Mouse (Mus musculus) spleen, postnatal 36 days (tissue): ENCODE measurements around the gene Fam57a.

ENCODE experiments used
- DNase-seq, 2 experiments: peaks; one replicate each; pipeline ENCODE4 v3.0.0; 2022; ENCODE audit warnings: low spot score in 2 of 2, mixed read lengths in 1 of 2

Gene Fam57a

DNA sequence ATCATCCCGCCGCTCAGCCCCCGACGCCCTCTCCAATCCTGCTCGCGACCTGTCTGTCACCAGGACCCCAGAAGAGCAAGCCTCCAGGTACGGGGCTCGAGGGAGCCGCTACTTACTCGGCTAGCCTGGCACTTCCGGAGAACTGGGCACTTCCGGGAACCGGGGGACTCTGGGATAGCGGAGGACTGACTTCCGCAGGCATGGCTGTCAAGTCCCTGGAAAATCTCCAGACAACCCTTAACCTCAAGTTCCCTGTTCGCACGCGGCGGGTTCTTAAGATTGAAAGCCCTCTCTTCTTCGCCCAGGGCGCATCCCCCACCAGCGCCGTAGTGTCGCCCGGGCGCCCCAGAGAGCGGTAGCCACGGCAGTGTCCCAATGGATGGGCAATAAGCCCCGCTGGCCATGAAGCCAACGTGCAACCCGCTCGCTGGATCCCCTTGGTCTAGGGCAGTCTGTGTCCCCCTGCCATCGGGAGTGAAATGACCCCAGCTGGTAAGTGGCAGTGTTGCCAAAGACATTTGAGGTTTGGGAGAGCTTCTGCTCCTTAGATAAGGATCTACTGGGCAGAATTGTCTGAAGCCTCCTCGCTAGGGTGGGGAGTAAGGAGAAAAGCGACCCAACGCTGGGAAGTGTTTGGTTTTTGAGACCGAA is at the start of gene Fam57a, which contains the start of gene Vps53:
Gene Fam57a, plus strand, starts transcription at position 177 of the 651 bp plus-strand sequence.
Gene Vps53, minus strand, starts transcription at position 153 of the 651 bp plus-strand sequence.
- peak; percentile 81 to 83 for DNase-seq

DNA sequence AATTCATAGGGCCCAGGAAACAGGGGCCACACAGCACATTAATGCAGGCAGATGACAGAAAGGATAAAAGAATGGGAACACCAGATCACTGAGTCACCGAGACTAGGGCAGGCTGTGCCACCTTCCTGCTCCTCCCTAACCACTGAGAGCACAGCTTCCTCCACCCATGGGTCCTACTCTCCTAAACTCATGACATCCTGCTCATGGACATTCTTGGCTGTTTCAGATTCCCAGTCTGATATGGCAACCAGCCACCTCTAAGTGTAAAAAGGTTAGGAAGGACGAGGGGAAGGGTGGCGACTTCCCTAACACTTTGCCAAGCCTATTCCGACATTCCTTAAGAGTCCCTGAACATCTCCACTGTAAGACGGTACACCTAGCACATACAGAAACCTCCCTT is 48.6 kb upstream of the Fam57a start:
- DNase-seq, result no peak

DNA sequence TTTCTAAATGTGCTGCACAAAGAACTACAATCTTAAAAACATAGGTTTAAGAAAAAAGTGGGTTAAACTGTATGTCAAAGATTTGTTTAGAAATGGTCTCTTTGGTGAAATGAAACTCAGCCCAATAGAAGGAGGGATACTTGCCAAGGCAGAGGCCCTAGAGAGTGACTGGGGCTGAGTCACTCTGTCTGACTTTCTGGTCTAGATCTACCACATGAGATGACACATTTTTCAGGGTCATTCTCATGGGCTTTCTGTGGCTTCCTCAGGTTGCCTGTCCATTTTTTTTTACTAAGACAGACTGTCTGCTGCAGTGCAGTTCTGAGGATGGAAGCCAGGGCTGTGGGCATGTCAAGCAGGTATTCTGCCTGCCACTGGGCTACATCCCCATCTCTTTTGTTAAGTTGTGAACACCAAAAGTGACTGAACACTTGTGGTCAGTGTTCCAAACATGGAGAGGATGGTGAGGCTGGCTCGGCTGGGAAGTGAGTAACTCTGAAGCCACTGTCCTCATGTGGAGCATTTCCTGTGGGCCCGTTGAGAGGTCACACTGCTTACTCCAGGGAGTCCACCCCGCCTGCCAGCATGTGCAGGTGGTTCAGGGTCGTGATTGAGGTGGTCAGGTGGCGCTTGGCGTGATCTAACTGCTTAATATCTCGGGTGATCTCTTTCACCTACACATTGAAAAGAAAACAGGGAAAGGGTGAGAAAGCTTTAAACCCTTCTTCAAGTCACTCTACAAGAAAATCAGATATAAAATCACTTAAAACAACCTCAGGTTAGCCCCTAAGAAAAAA is 43.6 kb upstream of the Fam57a start:
- DNase-seq, result no peak

- DNase-seq, result no peak
Observed at GRCm38 (mm10) chr11:76137996-76138395, 41.5 kb upstream of the Fam57a start.

DNA sequence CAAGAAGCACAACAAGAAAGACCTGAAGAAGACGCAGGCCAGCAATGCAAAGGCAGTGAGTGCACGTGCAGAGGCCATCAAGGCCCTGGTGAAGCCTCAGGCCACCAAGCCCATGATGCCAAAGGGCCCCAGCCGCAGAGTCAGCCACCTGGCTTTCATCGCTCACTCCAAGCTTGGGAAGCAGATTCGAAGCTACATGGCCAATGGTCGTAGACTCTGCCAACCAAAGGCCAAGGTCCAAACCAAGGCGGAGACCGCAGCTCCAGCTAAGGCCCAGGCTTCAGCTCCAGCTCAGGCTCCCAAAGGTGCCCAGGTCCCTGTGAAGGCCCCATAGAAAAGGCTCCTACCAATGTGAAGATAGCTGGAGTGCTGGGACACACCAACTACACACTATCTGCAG is 35.1 kb upstream of the Fam57a start:
- no peak for DNase-seq

GRCm38 (mm10) chr11:76145169-76145568 is 34.3 kb upstream of the Fam57a start:
- no peak for DNase-seq

DNA sequence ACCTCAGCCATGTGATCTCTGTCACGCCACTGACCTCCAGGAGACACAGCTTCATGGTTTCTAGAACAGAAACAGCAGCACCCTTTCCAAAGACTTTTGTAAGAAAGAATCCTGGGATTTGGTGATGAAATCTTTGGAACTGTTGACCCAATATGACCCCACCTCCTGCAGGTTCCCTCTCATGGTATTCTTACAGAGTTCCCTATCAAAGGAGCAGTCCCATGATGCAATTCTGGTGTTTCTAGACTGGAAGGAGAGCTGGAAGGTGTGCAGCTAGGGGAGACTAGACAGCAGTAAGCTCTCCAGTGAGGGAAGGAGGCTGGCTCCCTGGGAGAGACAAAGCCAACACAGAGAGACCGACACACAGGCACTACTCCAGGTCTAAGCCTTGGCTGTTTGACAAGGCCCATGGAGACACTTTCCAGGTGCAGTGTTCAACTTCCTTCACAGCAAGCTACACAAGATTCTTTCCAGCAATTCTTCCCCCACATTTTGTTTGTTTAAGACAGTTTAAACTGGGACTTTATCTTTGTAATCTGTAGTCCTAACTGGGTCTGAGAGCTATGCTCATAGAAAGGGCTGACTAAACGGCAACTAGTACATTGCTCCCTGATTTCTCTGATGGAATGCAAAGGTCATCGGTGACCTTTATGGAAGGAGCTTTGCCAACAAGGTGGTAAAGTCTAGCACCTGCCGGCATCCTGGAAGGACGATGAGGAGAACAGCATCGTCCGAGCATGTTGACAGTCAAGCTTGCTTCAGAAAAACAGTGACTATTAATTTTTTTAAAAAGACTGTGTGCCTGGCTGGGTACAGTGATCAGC is 33.1 kb upstream of the Fam57a start:
- DNase-seq, result no peak

DNA sequence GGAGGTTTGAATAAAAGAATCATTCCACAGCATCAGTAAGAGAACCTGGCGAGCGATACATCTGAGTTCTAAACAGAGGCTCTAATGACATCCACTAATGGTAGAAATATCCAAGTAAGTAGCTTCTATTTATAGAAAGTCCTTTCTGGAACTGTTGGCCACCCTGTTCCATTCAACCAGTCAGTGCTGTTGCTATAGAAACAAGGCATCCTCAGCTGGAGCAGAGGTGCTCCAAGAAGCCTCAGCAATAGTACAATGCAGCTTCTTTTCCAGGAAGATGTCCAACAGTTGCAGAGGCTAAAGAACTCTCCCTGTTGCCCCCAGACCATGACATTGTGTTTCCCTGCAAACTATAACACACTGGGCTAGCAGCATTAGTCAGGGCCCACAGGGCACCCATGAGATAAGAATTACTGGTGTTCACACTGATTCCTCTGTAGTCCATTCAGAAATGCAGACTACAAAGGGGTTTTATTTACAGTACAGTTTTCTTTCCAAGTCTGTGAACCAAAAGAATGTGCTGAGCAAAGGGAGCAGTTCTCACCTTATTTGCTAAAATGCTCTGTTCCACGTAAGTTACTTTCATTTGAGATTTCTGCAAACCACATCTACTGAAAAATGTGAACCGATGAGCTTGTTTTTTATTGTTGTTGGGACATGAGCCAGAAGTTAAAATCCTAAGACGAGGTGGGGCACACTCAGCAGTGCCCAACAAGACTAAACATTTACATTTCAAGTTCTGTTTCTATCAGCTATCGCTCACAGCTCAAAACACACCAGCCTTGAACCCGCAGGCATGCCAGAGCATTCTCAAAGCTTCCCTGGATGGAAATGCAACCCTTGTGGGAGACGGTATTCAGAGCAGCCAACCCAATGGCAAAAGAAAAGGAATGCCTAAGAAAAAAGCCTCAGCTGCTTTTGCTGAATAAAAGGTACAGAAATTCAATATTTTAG is 31.1 kb upstream of the Fam57a start:
- no peak for DNase-seq

GRCm38 (mm10) chr11:76150980-76151379 is 28.5 kb upstream of the Fam57a start:
- DNase-seq, result no peak

GRCm38 (mm10) chr11:76153236-76153951 is 26.1 kb upstream of the Fam57a start:
- DNase-seq, result no peak

- DNase-seq, result no peak
Observed at GRCm38 (mm10) chr11:76154200-76154599, 25.3 kb upstream of the Fam57a start.

GRCm38 (mm10) chr11:76154861-76155260 is 24.6 kb upstream of the Fam57a start:
- no peak for DNase-seq

DNA sequence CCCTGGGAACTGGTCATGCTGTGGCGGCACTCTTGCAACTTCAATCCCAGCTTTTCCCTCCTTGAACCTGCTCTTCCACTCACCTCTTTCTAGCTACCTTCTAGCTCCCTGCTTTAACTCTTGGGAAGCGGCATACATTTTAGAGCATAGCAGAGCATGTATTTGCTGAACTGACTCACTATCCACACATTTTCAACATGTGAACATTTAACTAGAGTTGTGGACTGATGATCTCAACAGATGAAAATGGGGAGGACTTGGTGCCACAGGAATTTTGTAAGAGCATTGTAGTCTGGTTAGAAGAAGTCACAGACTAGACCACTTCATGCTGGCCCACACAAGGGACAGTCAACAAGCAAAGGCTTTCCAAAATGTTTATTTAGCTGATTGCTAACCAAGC is 21.1 kb upstream of the Fam57a start:
- DNase-seq, result no peak

DNA sequence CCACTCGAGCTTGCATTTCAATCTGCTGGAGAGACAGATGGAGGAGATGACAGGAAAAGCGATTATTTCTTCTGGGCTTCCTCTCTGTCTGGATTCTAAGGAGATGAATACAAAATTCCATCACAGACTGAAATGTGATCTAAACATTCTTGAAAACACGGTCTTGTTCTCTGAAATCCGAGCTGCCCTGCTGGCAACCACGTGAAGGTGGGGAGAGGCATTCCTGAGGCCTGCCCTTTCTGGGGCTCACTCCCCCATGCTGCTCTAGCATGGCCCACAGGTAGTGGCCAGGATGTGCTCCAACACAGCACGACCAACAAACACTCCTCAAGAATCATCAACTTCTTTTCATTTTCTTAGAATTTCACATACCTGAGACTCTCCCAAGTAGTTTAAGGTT is 19.2 kb upstream of the Fam57a start:
- DNase-seq, result no peak

- DNase-seq, result no peak
Observed at GRCm38 (mm10) chr11:76166657-76167056, 12.8 kb upstream of the Fam57a start.

DNA sequence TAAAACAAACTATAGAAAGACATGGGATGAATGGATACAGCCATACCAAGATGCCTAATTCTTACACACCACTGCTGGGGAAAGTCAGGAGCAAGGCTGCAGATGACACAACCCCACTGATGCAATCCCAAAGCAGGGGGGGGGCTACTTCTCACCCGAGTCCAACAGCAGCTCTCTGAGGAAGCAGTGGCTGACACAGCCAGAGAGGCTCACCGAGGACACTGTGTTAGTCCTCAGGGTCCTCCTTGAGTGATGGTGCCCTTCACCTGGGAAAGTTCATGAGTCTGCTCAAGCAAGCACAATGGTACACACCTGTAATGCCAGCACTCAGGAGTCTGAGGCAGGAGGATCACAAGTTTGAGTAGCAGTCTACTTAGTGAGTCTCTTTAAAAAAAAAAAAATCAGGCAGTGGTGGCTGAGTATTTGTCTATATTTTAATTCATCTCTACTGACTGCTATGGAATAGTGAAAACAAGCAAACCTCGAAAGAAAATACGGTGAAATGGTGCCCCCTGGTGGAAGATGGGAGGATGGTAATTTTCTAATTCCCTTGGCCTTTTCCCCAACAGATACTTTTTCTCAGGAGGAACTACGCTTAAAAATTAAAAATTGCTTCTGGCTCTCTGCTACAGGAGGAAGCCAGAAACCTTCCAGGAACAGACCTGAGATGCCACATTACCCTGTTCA is 12.2 kb upstream of the Fam57a start:
- peak; percentile 49 to 62 for DNase-seq

- DNase-seq, result no peak
Observed at GRCm38 (mm10) chr11:76168976-76169375, 10.5 kb upstream of the Fam57a start.

DNA sequence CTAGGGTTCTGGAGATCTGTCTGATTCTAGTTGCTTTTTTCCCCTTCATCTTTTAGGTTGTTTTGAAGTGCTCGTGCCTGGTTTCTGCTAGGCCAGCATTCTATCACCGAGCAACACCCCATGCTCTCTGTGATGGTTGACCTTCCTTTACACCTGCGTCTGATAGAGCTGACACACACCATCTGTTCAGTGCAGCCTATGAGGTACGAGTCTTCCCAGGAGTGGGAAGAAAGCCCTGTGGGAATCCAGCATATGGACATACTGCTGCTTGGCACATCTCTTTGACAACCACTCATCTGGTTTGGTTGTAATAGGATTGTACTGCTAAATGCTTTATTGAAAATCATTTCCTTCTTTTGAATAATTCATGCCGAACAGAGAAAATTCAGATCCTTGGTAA is 9.3 kb upstream of the Fam57a start:
- no peak for DNase-seq

- peak in 1 of 2 experiments; percentile 7 for DNase-seq
Observed at GRCm38 (mm10) chr11:76178726-76179494, 561 bp upstream of the Fam57a start.
